Mouse (Mus musculus): Measurements from ENCODE around the gene Zar1.
"Not testable (repeated sequence)": the region's sequence is repeated elsewhere in the genome, so short reads cannot be mapped to it uniquely, and the experiment has no call there.

Zar1 gene

GRCm38 (mm10) chr5:72580970-72581332 is at the start of gene Zar1:
Gene Zar1 (minus strand): TSS chr5:72581254.
- peak; percentile 27 for DNase-seq (ENCODE audit: low spot score)

GRCm38 (mm10) chr5:72630026-72630425 is 49.0 kb upstream of the Zar1 start:
- DNase-seq (ENCODE audit: low spot score): no peak

- no peak for DNase-seq (ENCODE audit: low spot score)
Measured at GRCm38 (mm10) chr5:72621022-72621421, 40.0 kb upstream of the Zar1 start.

GRCm38 (mm10) chr5:72617413-72617812 is 36.4 kb upstream of the Zar1 start:
- DNase-seq (ENCODE audit: low spot score): no peak

GRCm38 (mm10) chr5:72603138-72603537 is 22.1 kb upstream of the Zar1 start:
- DNase-seq (ENCODE audit: low spot score): no peak

GRCm38 (mm10) chr5:72601006-72601405 is 20.0 kb upstream of the Zar1 start:
- DNase-seq (ENCODE audit: low spot score): peak; percentile 57

- peak; percentile 64 for DNase-seq (ENCODE audit: low spot score)
Measured at GRCm38 (mm10) chr5:72587192-72587681, 6.2 kb upstream of the Zar1 start, which contains the start of gene Gm5868. Gene Gm5868 (minus strand): TSS chr5:72587551.

- not testable (repeated sequence) for DNase-seq (ENCODE audit: low spot score)
Measured at GRCm38 (mm10) chr5:72586667-72587191, 5.7 kb upstream of the Zar1 start.

GRCm38 (mm10) chr5:72586122-72586521 is 5.1 kb upstream of the Zar1 start:
- DNase-seq (ENCODE audit: low spot score): not testable (repeated sequence)

GRCm38 (mm10) chr5:72580088-72580969 is 725 bp downstream of the Zar1 start:
- peak; percentile 43 for DNase-seq (ENCODE audit: low spot score)

- DNase-seq (ENCODE audit: low spot score): not testable (repeated sequence)
Measured at GRCm38 (mm10) chr5:72579599-72579998, 1.5 kb downstream of the Zar1 start.

GRCm38 (mm10) chr5:72565621-72566020 is 15.4 kb downstream of the Zar1 start:
- DNase-seq (ENCODE audit: low spot score): no peak

GRCm38 (mm10) chr5:72563183-72563582 is 17.9 kb downstream of the Zar1 start:
- not testable (repeated sequence) for DNase-seq (ENCODE audit: low spot score)

- no peak for DNase-seq (ENCODE audit: low spot score)
Measured at GRCm38 (mm10) chr5:72560976-72561628, 20.0 kb downstream of the Zar1 start.

GRCm38 (mm10) chr5:72559544-72560049 is 21.5 kb downstream of the Zar1 start, which contains the start of gene Nfxl1:
Gene Nfxl1 (minus strand): TSS chr5:72559684.
- peak; percentile 99 for DNase-seq (ENCODE audit: low spot score)

GRCm38 (mm10) chr5:72558716-72559526 is 22.1 kb downstream of the Zar1 start:
- peak; percentile 53 for DNase-seq (ENCODE audit: low spot score)

GRCm38 (mm10) chr5:72556245-72556644 is 24.8 kb downstream of the Zar1 start:
- no peak for DNase-seq (ENCODE audit: low spot score)

- DNase-seq (ENCODE audit: low spot score): no peak
Measured at GRCm38 (mm10) chr5:72551209-72551608, 29.8 kb downstream of the Zar1 start.

- no peak for DNase-seq (ENCODE audit: low spot score)
Measured at GRCm38 (mm10) chr5:72528896-72529295, 52.2 kb downstream of the Zar1 start.
